Comparison of ENCODE assay signal across 9 mouse cellular contexts in genomic region chr13:58640330-58640729, GRCm38 (mm10). TPM values are rescaled to one million over a fixed set of nuclear protein-coding genes. Genes with fewer than 3 reads are reported as not detected.
DNase-seq lines count a peak whose midpoint lies in the region; ATAC-seq and TF ChIP-seq lines count a peak whose summit lies in the region.
"Had no signal": no experiment of that assay in that cellular context is flagged by ENCODE, and none has a peak within 500 bp of the region (broad histone marks: within the 10 kb centered on the region; RNA-seq: fewer than 3 reads in every experiment).

No protein-coding gene starts in this region.

- in situ Hi-C loops in ES-E14 (cut with MboI; ENCODE audit: low sequenced_read_pairs in 2 of 2, unreplicated experiment in 2 of 2): loop anchor here in 1 of 2 experiments (25.0 kb wide), 1 partner anchor 722 kb away; no protein-coding TSS in a partner anchor

- H3K4me2 ChIP-seq in hindbrain, embryonic 11.5 days (replicated peaks; ENCODE audit: low read depth, low read length): no peak overlapping the region
- no peak overlapping the region for H3K4me2 ChIP-seq in hindbrain, embryonic 13.5 days
- no peak overlapping the region for H3K4me2 ChIP-seq in neural tube, embryonic 11.5 days (ENCODE audit: low read depth)
- H3K4me2 ChIP-seq: midbrain, embryonic 12.5 days had no signal

- H3K4me1 ChIP-seq in hindbrain, embryonic 11.5 days (replicated peaks; ENCODE audit: control insufficient read depth, insufficient read depth, low read length): no peaks in the 10 kb centered on the region
- H3K4me1 ChIP-seq in hindbrain, embryonic 13.5 days (replicated peaks): peaks cover 2% of the 10 kb centered on the region; the same call in 1 of the 2 replicates
- no peaks in the 10 kb centered on the region for H3K4me1 ChIP-seq in ES-E14 (ENCODE audit: control insufficient read depth in 2 of 2, insufficient read depth in 2 of 2, low read length in 2 of 2, poor library complexity in 1 of 2)
- no peaks in the 10 kb centered on the region for H3K4me1 ChIP-seq in neural tube, embryonic 11.5 days (ENCODE audit: control insufficient read depth, insufficient read depth, low read length)
- H3K4me1 ChIP-seq: midbrain, embryonic 12.5 days had no signal

- no peak overlapping the region for H3K27ac ChIP-seq in hindbrain, embryonic 11.5 days (ENCODE audit: low read depth, low read length)
- H3K27ac ChIP-seq in hindbrain, embryonic 13.5 days: no peak overlapping the region
- H3K27ac ChIP-seq in ES-E14 (ENCODE audit: insufficient read depth, low read depth, low read length, poor library complexity, severe bottlenecking): no peak overlapping the region
- no peak overlapping the region for H3K27ac ChIP-seq in neural tube, embryonic 11.5 days (ENCODE audit: low read depth, low read length)
- H3K27ac ChIP-seq: midbrain, embryonic 12.5 days had no signal

- 15% methylated on average over 6 of the region's 6 CpGs for WGBS in hindbrain, embryonic 11.5 days
- 19% methylated on average over 6 of the region's 6 CpGs for WGBS in hindbrain, embryonic 13.5 days
- WGBS in neural tube, embryonic 11.5 days: 10% methylated on average over 6 of the region's 6 CpGs

- H3K4me3 ChIP-seq in hindbrain, embryonic 11.5 days (ENCODE audit: low read depth, low read length): no peak overlapping the region
- no peak overlapping the region for H3K4me3 ChIP-seq in hindbrain, embryonic 13.5 days
- H3K4me3 ChIP-seq in ES-E14 (ENCODE audit: insufficient read depth in 1 of 2, low read depth in 1 of 2, low read length in 2 of 2, poor library complexity in 1 of 2, severe bottlenecking in 1 of 2): no peak overlapping the region
- no peak overlapping the region for H3K4me3 ChIP-seq in neural tube, embryonic 11.5 days (ENCODE audit: low read depth, low read length)
- H3K4me3 ChIP-seq: midbrain, embryonic 12.5 days had no signal

- H3K9me3 ChIP-seq in hindbrain, embryonic 11.5 days (ENCODE audit: control insufficient read depth, low read length): no peaks in the 10 kb centered on the region
- no peaks in the 10 kb centered on the region for H3K9me3 ChIP-seq in hindbrain, embryonic 13.5 days
- H3K9me3 ChIP-seq in ES-E14 (ENCODE audit: control insufficient read depth, insufficient read depth, low read depth, low read length): no peaks in the 10 kb centered on the region
- H3K9me3 ChIP-seq in neural tube, embryonic 11.5 days (ENCODE audit: control insufficient read depth, low read length): no peaks in the 10 kb centered on the region
- H3K9me3 ChIP-seq: midbrain, embryonic 12.5 days had no signal

- H3K27me3 ChIP-seq in hindbrain, embryonic 11.5 days (ENCODE audit: control insufficient read depth, insufficient read depth, low read length): no peaks in the 10 kb centered on the region
- H3K27me3 ChIP-seq in hindbrain, embryonic 13.5 days: peaks cover 13% of the 10 kb centered on the region; the same call in 1 of the 2 replicates
- no peaks in the 10 kb centered on the region for H3K27me3 ChIP-seq in neural tube, embryonic 11.5 days (ENCODE audit: control insufficient read depth, insufficient read depth, low read length)

- ATAC-seq in hindbrain, embryonic 11.5 days (ENCODE audit: low FRiP score): no peak
- no peak for ATAC-seq in hindbrain, embryonic 13.5 days (ENCODE audit: low FRiP score)
- ATAC-seq in neural tube, embryonic 11.5 days (ENCODE audit: insufficient read depth, low FRiP score, low TSS enrichment): no peak
- ATAC-seq in activated CD4-positive, CD25-positive, alpha-beta regulatory T cell, adult 4 months: no peak

- H3K36me3 ChIP-seq in hindbrain, embryonic 11.5 days (ENCODE audit: control insufficient read depth, insufficient read depth, low read length): no peaks in the 10 kb centered on the region
- no peaks in the 10 kb centered on the region for H3K36me3 ChIP-seq in hindbrain, embryonic 13.5 days
- no peaks in the 10 kb centered on the region for H3K36me3 ChIP-seq in ES-E14 (ENCODE audit: control insufficient read depth, insufficient read depth, low read length, poor library complexity, severe bottlenecking)
- H3K36me3 ChIP-seq in neural tube, embryonic 11.5 days (ENCODE audit: control insufficient read depth, insufficient read depth, low read length): no peaks in the 10 kb centered on the region
- H3K36me3 ChIP-seq: midbrain, embryonic 12.5 days had no signal

- H3K9ac ChIP-seq in hindbrain, embryonic 11.5 days (ENCODE audit: low read depth, low read length): no peak overlapping the region
- no peak overlapping the region for H3K9ac ChIP-seq in hindbrain, embryonic 13.5 days
- H3K9ac ChIP-seq in ES-E14 (ENCODE audit: insufficient read depth, low read depth, low read length, poor library complexity, severe bottlenecking): no peak overlapping the region
- H3K9ac ChIP-seq in neural tube, embryonic 11.5 days (ENCODE audit: low read length): no peak overlapping the region
- H3K9ac ChIP-seq: midbrain, embryonic 12.5 days had no signal

- DNase-seq in hindbrain, embryonic 11.5 days (ENCODE audit: low spot score): peak; percentile 83
- no peak for DNase-seq in ES-E14 (ENCODE audit: low read depth, low spot score)
- DNase-seq in cerebellum, adult 18-20 months: peak; percentile 52 to 65
- DNase-seq in frontal cortex, postnatal 10 days (ENCODE audit: low spot score in 2 of 2): peak; percentile 34 to 65
- DNase-seq in left cerebral cortex, adult 8-10 months (ENCODE audit: low spot score in 2 of 2): peak; percentile 20 to 37
- DNase-seq in neural tube, embryonic 11.5 days (ENCODE audit: low spot score): peak; percentile 76

TF ChIP-seq in ES-E14, 5 proteins besides CTCF, POLR2A, EP300 and RAD21:
- TF ChIP-seq ZC3H11A (IDR thresholded peaks at IDR 0.05; ENCODE audit: borderline replicate concordance, low read depth, low read length) (peak; percentile 38; the same call in 1 of the 2 replicates), ZNF384 (IDR thresholded peaks at IDR 0.05; ENCODE audit: low read depth, low read length) (no peak), CHD2 (IDR thresholded peaks at IDR 0.05; ENCODE audit: low read depth, low read length) (no peak), MAFK (IDR thresholded peaks at IDR 0.05; ENCODE audit: insufficient read depth, low read depth, low read length) (no peak)
TF ChIP-seq in ES-E14: peak in this region for 1.

RNA-seq across cellular contexts. Expression of gene Slc28a3, which starts 29.7 kb away (rescaled TPM):
- 0.08 TPM in 1 of 2 replicates, not detected in the other for polyA plus RNA-seq in hindbrain, embryonic 11.5 days (2014; fragmentation: Nextera tagmentation; extraction: Ambion mirVana)
- 0.05 TPM in 1 of 2 replicates, not detected in the other for polyA plus RNA-seq in hindbrain, embryonic 13.5 days (2015; fragmentation: Nextera tagmentation; extraction: Ambion mirVana)
- total RNA-seq in ES-E14 (2012; rRNA removed): 0.27 and 0.42 TPM in 2 replicates
- under 1 TPM in 2 of 4 experiments, not detected in 2; 0.09 to 0.26 TPM for total RNA-seq in left cerebral cortex, adult 8-10 months (2022)
- polyA plus RNA-seq in neural tube, embryonic 11.5 days (2014; fragmentation: Nextera tagmentation; extraction: Ambion mirVana): not detected in 2 replicates
- polyA plus RNA-seq in activated CD4-positive, CD25-positive, alpha-beta regulatory T cell, adult 4 months (2017; shearing (Covaris generic)): under 1 TPM in 1 of 2 experiments, not detected in 1; 0.21 TPM
- polyA plus RNA-seq: midbrain, embryonic 12.5 days had no signal
